Mouse (Mus musculus) limb, embryonic 15.5 days (tissue): ENCODE measurements at regions not wholly inside any gene's neighbourhood (a gene's known extent, or its start where the extent isn't known, plus 50 kb on each side); places are given as distances from the start of the nearest gene placed in this dataset.

Source experiments
- ATAC-seq: fragments of 200-750 bp; cut with Nextera tagmentation; 2 replicates; pipeline ENCODE4 v1.8.0; 2017; ENCODE audit warnings: low read depth, moderate TSS enrichment; ENCODE audit not compliant: insufficient number of reproducible peaks, low FRiP score, low TSS enrichment
- H3K27ac ChIP-seq: fragments of 300-500 bp; sonication (generic); 2 replicates; pipeline ENCODE4 v1.5.1; 2015; ENCODE audit warnings: moderate library complexity, mild to moderate bottlenecking, inconsistent platforms
- H3K27me3 ChIP-seq: fragments of 300-500 bp; sonication (generic); 2 replicates; pipeline ENCODE4 v1.6.1; 2015; ENCODE audit warnings: inconsistent platforms
- H3K36me3 ChIP-seq: fragments of 300-500 bp; sonication (generic); 2 replicates; pipeline ENCODE4 v1.6.1; 2015; ENCODE audit warnings: inconsistent platforms
- H3K4me1 ChIP-seq: fragments of 300-500 bp; sonication (generic); 2 replicates; pipeline ENCODE4 v1.6.1; 2015; ENCODE audit warnings: inconsistent platforms
- H3K4me2 ChIP-seq: fragments of 300-500 bp; sonication (generic); 2 replicates; pipeline ENCODE4 v1.6.1; 2015; ENCODE audit warnings: mild to moderate bottlenecking, inconsistent platforms
- H3K4me3 ChIP-seq: fragments of 300-500 bp; sonication (generic); 2 replicates; pipeline ENCODE4 v1.5.1; 2015; ENCODE audit warnings: mild to moderate bottlenecking, inconsistent platforms
- H3K9ac ChIP-seq: fragments of 300-500 bp; sonication (generic); 2 replicates; pipeline ENCODE4 v1.6.1; 2015; ENCODE audit warnings: inconsistent platforms
- H3K9me3 ChIP-seq: fragments of 300-500 bp; sonication (generic); 2 replicates; pipeline ENCODE4 v1.6.1; 2016; ENCODE audit warnings: inconsistent platforms
- WGBS: fragments of 180-500 bp; shearing (Covaris S2); methylation state at CpG from one replicate; pipeline ENCODE4 v1.1.7; 2015; 5-methylcytosine and 5-hydroxymethylcytosine counted together

GRCm38 (mm10) chr15:51724127-51724526 is 2160.6 kb upstream of the Gm7489 start:
- Histone ChIP-seq H3K27ac (no peak overlapping the region), H3K4me3 (no peak overlapping the region), H3K9ac (no peak overlapping the region), H3K4me2 (no peak overlapping the region), H3K36me3 (no peaks in the 10 kb centered on the region), H3K9me3 (no peaks in the 10 kb centered on the region), H3K27me3 (no peaks in the 10 kb centered on the region), H3K4me1 (peaks cover 10% of the 10 kb centered on the region)
- 68% methylated on average over 7 of the region's 7 CpGs for WGBS
- ATAC-seq, result no peak

GRCm38 (mm10) chr15:51725457-51725856 is 2159.2 kb upstream of the Gm7489 start:
- Histone ChIP-seq H3K36me3 (no peaks in the 10 kb centered on the region), H3K4me1 (peaks cover 9% of the 10 kb centered on the region), H3K27me3 (no peaks in the 10 kb centered on the region), H3K9me3 (no peaks in the 10 kb centered on the region), H3K27ac (no peak overlapping the region), H3K4me2 (no peak overlapping the region), H3K9ac (no peak overlapping the region), H3K4me3 (no peak overlapping the region)
- no peak for ATAC-seq
- WGBS, result 53% methylated on average over 3 of the region's 3 CpGs

- no peak for ATAC-seq
- Histone ChIP-seq H3K9me3 (no peaks in the 10 kb centered on the region), H3K36me3 (no peaks in the 10 kb centered on the region), H3K27me3 (no peaks in the 10 kb centered on the region), H3K27ac (no peak overlapping the region), H3K4me3 (no peak overlapping the region), H3K4me2 (no peak overlapping the region), H3K9ac (no peak overlapping the region), H3K4me1 (0 out of 2 replicates have a peak, but pooled peaks cover 6% of the 10 kb centered on the region)
- 79% methylated on average over 10 of the region's 10 CpGs for WGBS
Measured at GRCm38 (mm10) chr15:51730106-51730505, 2154.6 kb upstream of the Gm7489 start.

- no peak overlapping the region for H3K4me2 ChIP-seq
- H3K9ac ChIP-seq, result no peak overlapping the region
- no peaks in the 10 kb centered on the region for H3K36me3 ChIP-seq
- H3K4me1 ChIP-seq, result 0 out of 2 replicates have a peak, but pooled peaks cover 4% of the 10 kb centered on the region
- no peaks in the 10 kb centered on the region for H3K9me3 ChIP-seq
- WGBS, result 59% methylated on average over 12 of the region's 12 CpGs
- H3K27me3 ChIP-seq, result no peaks in the 10 kb centered on the region
- no peak for ATAC-seq
- H3K4me3 ChIP-seq, result no peak overlapping the region
- H3K27ac ChIP-seq, result peak overlapping the region; percentile 57
Measured at GRCm38 (mm10) chr15:51730805-51731412, 2153.8 kb upstream of the Gm7489 start.

DNA sequence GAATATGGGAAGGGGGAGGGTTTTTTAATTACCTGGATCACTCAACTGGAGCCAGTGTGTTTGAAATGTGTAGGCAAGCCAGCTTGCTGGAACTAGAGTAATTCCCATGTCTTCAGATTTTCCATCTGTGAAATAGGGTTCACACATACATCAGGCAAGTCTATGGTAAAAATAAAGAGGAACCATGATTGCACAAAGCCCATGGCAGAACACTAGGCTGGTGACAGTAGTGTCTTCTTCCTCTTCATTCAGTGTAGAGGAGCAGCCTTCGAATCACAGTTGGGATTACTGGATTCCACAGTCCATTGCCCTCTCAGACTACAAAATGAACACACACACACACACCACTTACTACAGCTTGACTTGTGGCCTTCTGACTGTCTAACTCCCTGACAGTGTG is 2150.5 kb upstream of the Gm7489 start:
- 0 out of 2 replicates have a peak, but pooled peaks cover 4% of the 10 kb centered on the region for H3K4me1 ChIP-seq
- H3K36me3 ChIP-seq, result no peaks in the 10 kb centered on the region
- no peak overlapping the region for H3K9ac ChIP-seq
- no peak overlapping the region for H3K27ac ChIP-seq
- WGBS, result 92% methylated on average over 1 of the region's 1 CpGs
- no peak overlapping the region for H3K4me2 ChIP-seq
- no peaks in the 10 kb centered on the region for H3K9me3 ChIP-seq
- no peak for ATAC-seq
- no peak overlapping the region for H3K4me3 ChIP-seq
- H3K27me3 ChIP-seq, result no peaks in the 10 kb centered on the region
